Mouse (Mus musculus): ENCODE results near the gene Snx21. TPM values are rescaled to one million over a fixed set of nuclear protein-coding genes. Genes with fewer than 3 reads are reported as not detected.
A peak's percentile ranks its signal among the peaks of the same experiment; 100 is the strongest.

The Snx21 gene
- polyA plus RNA-seq, 1 experiment from 2014 or later, result 9.9 TPM

DNA sequence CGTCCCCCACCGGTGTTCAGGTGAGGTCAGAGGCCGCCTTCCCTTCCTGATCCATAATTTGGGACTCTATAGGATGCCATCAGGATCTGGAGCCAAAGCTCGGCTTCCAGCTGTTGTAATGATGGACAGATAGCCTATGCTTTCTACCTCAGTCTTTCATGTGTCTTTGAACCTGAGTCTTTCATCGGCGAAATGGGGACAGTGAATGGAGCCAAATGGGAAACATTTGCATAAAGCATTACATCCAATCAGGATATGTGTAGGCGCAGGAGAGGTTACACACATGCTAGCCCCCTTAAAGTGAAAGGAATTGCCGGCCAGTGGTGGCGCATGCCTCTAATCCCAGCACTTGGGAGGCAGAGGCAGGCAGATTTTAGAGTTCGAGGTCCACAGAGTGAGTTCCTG is 37.6 kb downstream of the Snx21 start:
- ATAC-seq (ENCODE audit: insufficient number of reproducible peaks, low FRiP score, low TSS enrichment, low read depth) (peak; percentile 56), DNase-seq (ENCODE audit: low spot score) (peak; percentile 55)
- Histone ChIP-seq H3K27ac (replicated peaks; ENCODE audit: low read depth, low read length) (0 out of 2 replicates have a peak overlapping the region, but pooled peaks have one; percentile 23), H3K9ac (ENCODE audit: low read length) (peak overlapping the region; percentile 60), H3K27me3 (ENCODE audit: control insufficient read depth, insufficient read depth, low read length) (no peaks in the 10 kb centered on the region), H3K9me3 (ENCODE audit: control insufficient read depth, low read length) (no peaks in the 10 kb centered on the region), H3K4me3 (ENCODE audit: low read depth, low read length) (peak overlapping the region; percentile 64), H3K4me2 (ENCODE audit: low read depth, severe bottlenecking) (peak overlapping the region; percentile 54), H3K4me1 (ENCODE audit: control insufficient read depth, insufficient read depth, low read length) (0 out of 2 replicates have a peak, but pooled peaks cover 2% of the 10 kb centered on the region), H3K36me3 (ENCODE audit: control insufficient read depth, insufficient read depth, low read length) (peaks cover 18% of the 10 kb centered on the region; the same call in 1 of the 2 replicates)
- 3% methylated on average over 10 of the region's 10 CpGs for WGBS

GRCm38 (mm10) chr2:164823969-164824368 is 38.3 kb downstream of the Snx21 start:
- H3K27ac ChIP-seq (replicated peaks; ENCODE audit: low read depth, low read length), result no peak overlapping the region
- no peak overlapping the region for H3K4me3 ChIP-seq (ENCODE audit: low read depth, low read length)
- H3K36me3 ChIP-seq (ENCODE audit: control insufficient read depth, insufficient read depth, low read length), result peaks cover 18% of the 10 kb centered on the region; the same call in 1 of the 2 replicates
- H3K4me1 ChIP-seq (ENCODE audit: control insufficient read depth, insufficient read depth, low read length), result 0 out of 2 replicates have a peak, but pooled peaks cover 2% of the 10 kb centered on the region
- H3K4me2 ChIP-seq (ENCODE audit: low read depth, severe bottlenecking), result no peak overlapping the region
- no peak overlapping the region for H3K9ac ChIP-seq (ENCODE audit: low read length)
- no peaks in the 10 kb centered on the region for H3K27me3 ChIP-seq (ENCODE audit: control insufficient read depth, insufficient read depth, low read length)
- 96% methylated on average over 4 of the region's 4 CpGs for WGBS
- no peaks in the 10 kb centered on the region for H3K9me3 ChIP-seq (ENCODE audit: control insufficient read depth, low read length)
- DNase-seq (ENCODE audit: low spot score) (no peak), ATAC-seq (ENCODE audit: insufficient number of reproducible peaks, low FRiP score, low TSS enrichment, low read depth) (no peak)

GRCm38 (mm10) chr2:164825521-164825920 is 39.9 kb downstream of the Snx21 start:
- H3K36me3 ChIP-seq (ENCODE audit: control insufficient read depth, insufficient read depth, low read length), result peaks cover 15% of the 10 kb centered on the region; the same call in 1 of the 2 replicates

GRCm38 (mm10) chr2:164827146-164827850 is 41.7 kb downstream of the Snx21 start:
- H3K9ac ChIP-seq (ENCODE audit: low read length), result no peak overlapping the region
- no peak for ATAC-seq (ENCODE audit: insufficient number of reproducible peaks, low FRiP score, low TSS enrichment, low read depth)
- H3K27ac ChIP-seq (replicated peaks; ENCODE audit: low read depth, low read length), result no peak overlapping the region
- H3K4me1 ChIP-seq (ENCODE audit: control insufficient read depth, insufficient read depth, low read length), result 0 out of 2 replicates have a peak, but pooled peaks cover 2% of the 10 kb centered on the region
- no peak for DNase-seq (ENCODE audit: low spot score)
- 92% methylated on average over 16 of the region's 16 CpGs for WGBS
- peaks cover 14% of the 10 kb centered on the region; the same call in 1 of the 2 replicates for H3K36me3 ChIP-seq (ENCODE audit: control insufficient read depth, insufficient read depth, low read length)
- no peak overlapping the region for H3K4me2 ChIP-seq (ENCODE audit: low read depth, severe bottlenecking)
- no peak overlapping the region for H3K4me3 ChIP-seq (ENCODE audit: low read depth, low read length)
- no peaks in the 10 kb centered on the region for H3K27me3 ChIP-seq (ENCODE audit: control insufficient read depth, insufficient read depth, low read length)
- H3K9me3 ChIP-seq (ENCODE audit: control insufficient read depth, low read length), result no peaks in the 10 kb centered on the region

More at GRCm38 (mm10) chr2:164825521-164825920, 39.9 kb downstream of the Snx21 start:
- Histone ChIP-seq H3K27me3 (ENCODE audit: control insufficient read depth, insufficient read depth, low read length) (no peaks in the 10 kb centered on the region), H3K4me1 (ENCODE audit: control insufficient read depth, insufficient read depth, low read length) (0 out of 2 replicates have a peak, but pooled peaks cover 2% of the 10 kb centered on the region), H3K4me3 (ENCODE audit: low read depth, low read length) (no peak overlapping the region), H3K9me3 (ENCODE audit: control insufficient read depth, low read length) (no peaks in the 10 kb centered on the region), H3K27ac (replicated peaks; ENCODE audit: low read depth, low read length) (no peak overlapping the region), H3K4me2 (ENCODE audit: low read depth, severe bottlenecking) (no peak overlapping the region), H3K9ac (ENCODE audit: low read length) (no peak overlapping the region)
- DNase-seq (ENCODE audit: low spot score) (no peak), ATAC-seq (ENCODE audit: insufficient number of reproducible peaks, low FRiP score, low TSS enrichment, low read depth) (no peak)
- 94% methylated on average over 17 of the region's 17 CpGs for WGBS

- Histone ChIP-seq H3K27ac (replicated peaks; ENCODE audit: low read depth, low read length) (no peak within 1 kb of the TSS), H3K27me3 (ENCODE audit: control insufficient read depth, insufficient read depth, low read length) (no peaks in the 10 kb centered on the region), H3K4me1 (ENCODE audit: control insufficient read depth, insufficient read depth, low read length) (0 out of 2 replicates have a peak, but pooled peaks cover 2% of the 10 kb centered on the region), H3K36me3 (ENCODE audit: control insufficient read depth, insufficient read depth, low read length) (peaks cover 14% of the 10 kb centered on the region; the same call in 1 of the 2 replicates), H3K9ac (ENCODE audit: low read length) (no peak within 1 kb of the TSS), H3K4me3 (ENCODE audit: low read depth, low read length) (no peak within 1 kb of the TSS), H3K9me3 (ENCODE audit: control insufficient read depth, low read length) (no peaks in the 10 kb centered on the region), H3K4me2 (ENCODE audit: low read depth, severe bottlenecking) (no peak within 1 kb of the TSS)
- DNase-seq (ENCODE audit: low spot score), result no peak
- WGBS, result 86% methylated on average over 6 of the region's 6 CpGs
- ATAC-seq (ENCODE audit: insufficient number of reproducible peaks, low FRiP score, low TSS enrichment, low read depth), result no peak
Measured at GRCm38 (mm10) chr2:164828437-164828836, 42.8 kb downstream of the Snx21 start, which contains the start of gene Spata25. Gene Spata25, minus strand, starts transcription at chr2:164828537.

DNA sequence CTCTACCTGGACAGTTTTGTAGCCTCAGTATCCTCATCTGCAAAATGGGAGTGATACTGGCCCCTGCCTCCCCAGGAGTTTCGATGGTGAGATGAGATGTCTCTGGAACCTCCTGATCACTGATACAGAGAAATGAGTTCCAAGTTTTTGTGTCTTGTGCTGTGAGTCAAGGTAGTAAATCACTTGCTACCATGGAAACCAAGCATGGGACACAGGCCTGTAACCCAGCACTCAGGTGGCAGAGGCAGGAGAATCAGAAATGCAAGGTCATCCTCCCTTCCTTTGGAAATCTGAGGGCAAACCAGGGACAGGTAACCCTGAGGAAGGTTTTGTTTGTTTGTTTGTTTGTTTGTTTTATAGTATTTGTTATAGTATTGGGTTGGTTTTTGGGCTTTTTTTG is 43.5 kb downstream of the Snx21 start:
- no peak overlapping the region for H3K9ac ChIP-seq (ENCODE audit: low read length)
- H3K27me3 ChIP-seq (ENCODE audit: control insufficient read depth, insufficient read depth, low read length), result no peaks in the 10 kb centered on the region
- no peak overlapping the region for H3K4me2 ChIP-seq (ENCODE audit: low read depth, severe bottlenecking)
- H3K4me3 ChIP-seq (ENCODE audit: low read depth, low read length), result no peak overlapping the region
- no peak for DNase-seq (ENCODE audit: low spot score)
- no peak overlapping the region for H3K27ac ChIP-seq (replicated peaks; ENCODE audit: low read depth, low read length)
- peaks cover 2% of the 10 kb centered on the region for H3K4me1 ChIP-seq (ENCODE audit: control insufficient read depth, insufficient read depth, low read length)
- no peaks in the 10 kb centered on the region for H3K9me3 ChIP-seq (ENCODE audit: control insufficient read depth, low read length)
- 97% methylated on average over 1 of the region's 1 CpGs for WGBS
- ATAC-seq (ENCODE audit: insufficient number of reproducible peaks, low FRiP score, low TSS enrichment, low read depth), result no peak
- H3K36me3 ChIP-seq (ENCODE audit: control insufficient read depth, insufficient read depth, low read length), result peaks cover 14% of the 10 kb centered on the region; the same call in 1 of the 2 replicates

DNA sequence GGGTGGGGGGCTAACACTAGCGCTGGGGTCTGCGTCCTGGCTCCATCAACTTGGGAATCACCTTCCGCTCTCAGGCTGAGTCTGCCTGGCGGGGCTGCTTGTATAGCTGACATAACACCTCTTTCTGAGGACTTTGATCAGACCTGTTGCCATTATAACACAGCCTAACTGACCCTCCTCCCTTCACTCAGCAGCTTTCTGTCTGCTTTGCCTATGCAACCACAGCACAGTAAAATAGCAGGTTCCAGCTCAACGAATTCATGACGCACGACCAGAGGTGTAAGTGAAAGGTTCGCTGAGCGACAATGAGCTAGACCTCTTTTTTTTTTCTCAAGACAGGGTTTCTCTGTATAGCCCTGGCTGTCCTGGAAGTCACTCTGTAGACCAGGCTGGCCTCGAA is 45.4 kb downstream of the Snx21 start:
- H3K27ac ChIP-seq (replicated peaks; ENCODE audit: low read depth, low read length), result no peak overlapping the region
- no peak overlapping the region for H3K4me3 ChIP-seq (ENCODE audit: low read depth, low read length)
- no peaks in the 10 kb centered on the region for H3K27me3 ChIP-seq (ENCODE audit: control insufficient read depth, insufficient read depth, low read length)
- H3K9me3 ChIP-seq (ENCODE audit: control insufficient read depth, low read length), result no peaks in the 10 kb centered on the region
- ATAC-seq (ENCODE audit: insufficient number of reproducible peaks, low FRiP score, low TSS enrichment, low read depth) (no peak), DNase-seq (ENCODE audit: low spot score) (no peak)
- H3K9ac ChIP-seq (ENCODE audit: low read length), result no peak overlapping the region
- H3K4me2 ChIP-seq (ENCODE audit: low read depth, severe bottlenecking), result no peak overlapping the region
- 82% methylated on average over 10 of the region's 10 CpGs for WGBS
- H3K4me1 ChIP-seq (ENCODE audit: control insufficient read depth, insufficient read depth, low read length), result peaks cover 8% of the 10 kb centered on the region
- H3K36me3 ChIP-seq (ENCODE audit: control insufficient read depth, insufficient read depth, low read length), result peaks cover 8% of the 10 kb centered on the region; the same call in 1 of the 2 replicates

- Histone ChIP-seq H3K4me3 (ENCODE audit: low read depth, low read length) (peak overlapping the region; percentile 67), H3K27me3 (ENCODE audit: control insufficient read depth, insufficient read depth, low read length) (no peaks in the 10 kb centered on the region), H3K4me2 (ENCODE audit: low read depth, severe bottlenecking) (peak overlapping the region; percentile 99), H3K27ac (replicated peaks; ENCODE audit: low read depth, low read length) (no peak overlapping the region), H3K4me1 (ENCODE audit: control insufficient read depth, insufficient read depth, low read length) (peaks cover 8% of the 10 kb centered on the region), H3K36me3 (ENCODE audit: control insufficient read depth, insufficient read depth, low read length) (peaks cover 3% of the 10 kb centered on the region; the same call in 1 of the 2 replicates), H3K9me3 (ENCODE audit: control insufficient read depth, low read length) (no peaks in the 10 kb centered on the region), H3K9ac (ENCODE audit: low read length) (peak overlapping the region; percentile 85; the same call in 1 of the 2 replicates)
- DNase-seq (ENCODE audit: low spot score) (no peak), ATAC-seq (ENCODE audit: insufficient number of reproducible peaks, low FRiP score, low TSS enrichment, low read depth) (no peak)
- 67% methylated on average over 16 of the region's 16 CpGs for WGBS
Measured at GRCm38 (mm10) chr2:164832032-164832747, 46.6 kb downstream of the Snx21 start.

Data from limb, embryonic 11.5 days (tissue).